Mouse (Mus musculus): Measurements from ENCODE around the gene Iqck.

DNA sequence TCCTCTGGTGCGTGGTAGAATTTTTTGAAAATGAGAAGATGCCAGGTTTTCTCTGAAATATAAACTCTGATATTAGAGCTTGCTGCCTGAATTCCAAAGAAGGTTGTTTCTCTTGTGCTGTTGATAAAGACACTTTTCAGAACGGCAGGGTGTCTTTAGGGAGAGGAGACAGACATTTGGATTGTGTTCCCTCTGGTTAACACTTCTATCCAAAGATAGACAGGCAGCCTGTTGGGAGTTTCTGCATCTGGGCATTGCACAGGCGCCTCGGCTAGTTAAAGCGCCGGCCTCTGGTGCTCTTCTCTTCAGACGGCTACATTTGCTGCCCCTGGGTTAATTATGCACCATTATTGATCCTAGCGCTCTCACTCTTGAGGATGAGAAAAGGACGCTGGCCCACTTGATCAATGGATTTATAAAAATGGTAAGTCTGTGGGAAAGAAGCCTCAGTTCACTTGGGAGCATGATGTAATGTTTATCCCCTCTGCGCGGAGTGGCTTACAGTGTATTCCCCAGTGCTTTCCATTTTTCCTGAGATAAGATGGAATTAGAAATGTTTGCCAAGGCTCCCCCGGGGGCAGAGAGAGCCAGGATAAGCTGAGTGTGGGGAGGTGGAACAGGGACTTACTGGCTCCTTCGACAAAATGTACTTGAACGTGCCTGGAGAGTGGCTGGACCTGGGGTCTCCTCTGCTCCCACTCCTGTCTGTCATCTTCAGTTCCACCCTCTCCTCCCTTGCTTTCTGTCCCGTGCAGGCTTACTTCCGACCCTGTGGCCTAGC is 48.7 kb upstream of the Iqck start:
- no peak for TF ChIP-seq E2F4 (IDR thresholded peaks at IDR 0.05; ENCODE audit: insufficient read depth)
- TF ChIP-seq POLR2A (IDR thresholded peaks at IDR 0.05; ENCODE audit: insufficient read length, low read depth) = no peak
- TF ChIP-seq SRF (IDR thresholded peaks at IDR 0.05; ENCODE audit: control insufficient read depth, insufficient read length, low read depth) = no peak
- TF ChIP-seq POLR2AphosphoS2 (IDR thresholded peaks at IDR 0.05; ENCODE audit: insufficient read length, low read depth) = no peak
- TF ChIP-seq USF1 (IDR thresholded peaks at IDR 0.05; ENCODE audit: low read depth) = no peak
- no peak for TF ChIP-seq TCF12 (IDR thresholded peaks at IDR 0.05; ENCODE audit: insufficient read depth, poor library complexity, severe bottlenecking)

Data from myocyte (in vitro differentiated cells).